Mouse (Mus musculus) natural killer cell, adult 2 months (primary cell): ENCODE results near the gene Prickle3.

Source experiments
- DNase-seq, 2 experiments: peaks; one replicate each; pipeline ENCODE4 v3.0.0; 2022; ENCODE audit warnings: low spot score in 2 of 2

Gene Prickle3

DNA sequence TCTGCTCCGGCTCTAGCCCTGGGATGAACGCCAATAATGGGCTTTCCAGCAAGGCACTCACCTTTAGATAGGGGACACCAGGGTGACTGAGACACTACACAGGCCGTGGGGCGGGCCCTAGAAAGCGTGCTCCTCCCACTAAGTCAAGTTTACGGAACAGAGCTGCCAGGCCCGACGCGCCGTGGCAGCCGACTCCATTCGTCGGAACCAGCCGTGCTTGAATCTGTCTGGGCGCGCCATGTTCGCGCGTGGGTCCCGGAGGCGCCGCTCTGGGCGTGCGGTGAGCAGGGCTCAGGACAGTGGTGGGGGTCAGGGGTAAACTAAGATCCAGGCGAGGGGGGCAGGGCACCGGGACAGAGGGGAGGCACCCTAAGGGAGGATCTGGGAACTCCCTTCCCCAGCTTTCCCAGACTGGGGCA lies at the start of gene Prickle3:
Gene Prickle3 (plus strand): TSS at position 40 of the 419 bp plus-strand sequence.
- peak; percentile 26 to 49 for DNase-seq

DNA sequence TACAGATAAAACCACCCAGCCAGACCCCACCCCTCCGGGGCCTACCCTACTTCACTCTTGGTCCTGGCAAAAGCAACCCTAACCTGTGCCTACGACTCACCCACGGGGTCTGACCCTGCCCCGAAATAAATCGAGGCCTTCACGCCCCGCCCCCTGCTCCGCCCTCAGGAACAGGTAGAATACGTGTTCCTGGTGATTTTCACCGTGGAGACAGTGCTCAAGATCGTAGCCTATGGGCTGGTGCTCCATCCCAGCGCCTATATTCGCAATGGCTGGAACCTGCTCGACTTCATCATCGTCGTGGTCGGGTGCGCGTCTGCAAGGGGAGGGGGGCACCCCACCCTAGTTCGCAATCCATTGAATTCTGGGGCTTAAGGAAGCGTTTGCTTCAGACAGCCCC lies 47.0 kb upstream of the Prickle3 start:
- no peak for DNase-seq

DNA sequence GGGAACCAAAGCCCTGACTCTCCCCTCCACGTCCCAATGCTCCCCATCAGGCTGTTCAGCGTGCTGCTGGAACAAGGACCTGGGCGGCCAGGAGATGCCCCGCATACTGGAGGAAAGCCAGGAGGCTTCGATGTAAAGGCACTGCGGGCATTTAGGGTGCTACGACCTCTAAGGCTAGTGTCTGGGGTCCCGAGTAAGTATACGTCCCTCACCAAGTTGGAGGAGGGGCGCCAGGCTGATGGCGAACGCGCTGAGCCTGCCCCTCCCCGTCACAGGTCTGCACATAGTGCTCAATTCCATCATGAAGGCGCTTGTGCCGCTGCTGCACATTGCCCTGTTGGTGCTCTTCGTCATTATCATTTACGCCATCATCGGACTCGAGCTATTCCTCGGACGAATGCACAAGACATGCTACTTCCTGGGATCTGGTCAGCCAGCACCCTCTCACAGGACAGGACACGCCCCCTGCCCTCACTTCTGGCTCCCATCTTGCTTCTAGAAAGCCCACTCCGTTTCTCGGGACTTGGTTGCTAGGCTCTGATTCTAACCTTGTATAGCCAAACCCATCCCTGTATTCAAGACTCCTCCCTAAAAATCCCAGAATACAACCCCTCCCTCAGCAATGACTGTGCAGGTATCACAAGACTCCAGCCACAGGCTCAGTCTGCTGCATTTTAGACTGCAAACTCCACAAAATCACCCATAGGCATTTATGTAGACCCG lies 46.4 kb upstream of the Prickle3 start:
- DNase-seq, result no peak

DNA sequence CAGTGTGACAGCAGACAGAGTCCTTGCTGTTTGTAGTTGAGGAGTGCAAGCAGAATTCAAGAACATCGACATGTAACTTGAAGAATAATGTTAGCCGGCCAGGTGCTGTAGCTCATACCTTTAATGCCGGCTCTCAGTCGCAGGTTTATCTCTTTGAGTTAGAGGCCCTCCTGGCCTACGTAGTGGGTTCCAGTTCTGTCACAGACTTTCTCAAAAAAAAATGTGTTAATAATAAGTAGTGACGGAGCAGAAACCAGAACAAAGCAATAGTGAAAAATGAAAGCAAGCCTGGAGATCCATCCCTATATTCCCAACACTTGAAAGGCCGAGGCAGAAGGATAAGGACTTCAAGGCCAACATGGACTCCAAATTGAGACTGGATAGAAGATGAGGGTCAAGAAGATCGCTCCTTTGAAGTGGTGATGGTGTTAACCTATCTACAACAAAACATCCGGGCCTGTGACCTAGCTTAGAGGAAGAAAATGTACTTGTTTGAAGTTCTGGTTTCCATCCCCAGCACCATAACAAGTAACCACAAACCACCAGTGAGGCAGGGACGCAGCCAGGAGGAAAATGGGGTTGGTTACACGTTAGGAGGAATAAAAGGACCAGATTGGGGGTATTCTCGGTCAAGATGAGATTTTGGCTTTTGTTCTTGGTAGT lies 39.0 kb upstream of the Prickle3 start:
- peak; percentile 38 to 62 for DNase-seq

DNA sequence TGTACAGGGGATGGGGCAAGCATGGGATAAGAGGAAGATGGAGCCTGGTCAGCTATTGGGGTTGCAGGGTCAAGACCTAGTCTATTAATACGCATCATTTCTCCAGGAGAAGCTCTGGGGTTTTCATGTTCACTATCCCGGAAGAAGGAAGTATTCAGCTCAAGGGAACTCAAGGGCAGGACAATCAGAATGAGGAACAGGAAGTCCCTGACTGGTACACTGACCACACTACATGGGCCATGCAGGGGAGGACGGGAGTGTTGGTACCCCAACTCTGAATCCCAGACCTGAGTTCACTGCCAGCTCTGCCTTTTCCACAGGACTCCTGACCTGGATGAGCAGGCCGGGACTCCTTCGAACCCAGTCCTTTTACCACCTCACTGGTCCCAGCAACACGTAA lies 24.5 kb upstream of the Prickle3 start:
- DNase-seq, result no peak

DNA sequence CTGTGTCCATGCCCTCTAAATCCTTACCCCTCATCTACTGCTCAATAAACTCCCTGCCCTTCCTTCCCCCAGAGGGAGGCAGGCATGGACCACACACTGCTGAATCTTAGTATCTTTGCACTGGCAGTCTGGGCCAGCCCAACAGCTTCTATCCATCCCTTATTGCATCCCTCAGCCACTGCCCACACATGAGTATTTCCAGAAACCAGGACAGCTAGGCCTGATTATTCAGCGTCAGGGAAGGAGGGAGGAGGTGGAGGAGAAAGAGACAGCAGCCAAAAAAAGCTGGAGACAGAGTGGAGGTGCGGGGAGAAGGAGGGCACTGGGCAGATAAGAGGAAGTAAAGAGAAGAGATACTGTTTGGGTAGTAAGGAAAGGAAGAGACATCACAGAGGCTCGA lies 22.0 kb upstream of the Prickle3 start:
- no peak for DNase-seq

DNA sequence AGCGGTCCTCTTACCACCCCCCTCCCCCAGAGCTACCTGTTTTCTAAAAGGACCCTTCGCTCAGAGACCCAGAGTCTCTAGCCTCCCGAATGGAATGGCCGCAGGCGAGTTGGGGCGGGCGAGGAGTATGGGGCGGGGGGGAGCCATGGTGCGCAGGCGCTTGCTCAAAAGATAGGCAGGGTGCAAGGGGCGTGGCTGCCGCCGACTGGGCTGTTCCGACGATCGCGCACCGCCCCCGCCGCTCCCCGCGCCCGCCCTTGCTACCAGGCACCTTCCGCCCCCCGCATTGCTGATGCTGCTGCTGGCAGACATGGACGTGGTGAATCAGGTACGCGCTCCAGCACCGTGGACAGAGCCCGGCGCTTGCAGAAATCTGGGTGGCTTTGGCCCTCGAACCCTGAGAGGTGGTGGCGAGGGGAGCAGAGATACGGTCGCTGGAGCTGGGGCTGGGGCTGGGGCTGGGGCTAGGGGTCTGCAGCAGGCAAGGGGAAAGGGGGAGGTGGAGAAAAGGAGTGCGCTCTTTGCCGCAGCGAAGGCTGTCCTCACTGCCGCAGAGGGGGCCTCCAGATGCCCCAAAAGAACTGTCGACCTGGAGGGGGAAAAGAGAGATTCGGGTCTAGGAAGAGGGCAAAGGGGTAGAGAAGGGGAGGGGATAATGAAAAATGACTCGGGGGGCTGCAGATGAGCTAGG lies 18.5 kb upstream of the Prickle3 start, which contains the start of gene Syp:
Gene Syp (plus strand): TSS at position 71 of the 691 bp plus-strand sequence.
- DNase-seq, result peak; percentile 53 to 81

DNA sequence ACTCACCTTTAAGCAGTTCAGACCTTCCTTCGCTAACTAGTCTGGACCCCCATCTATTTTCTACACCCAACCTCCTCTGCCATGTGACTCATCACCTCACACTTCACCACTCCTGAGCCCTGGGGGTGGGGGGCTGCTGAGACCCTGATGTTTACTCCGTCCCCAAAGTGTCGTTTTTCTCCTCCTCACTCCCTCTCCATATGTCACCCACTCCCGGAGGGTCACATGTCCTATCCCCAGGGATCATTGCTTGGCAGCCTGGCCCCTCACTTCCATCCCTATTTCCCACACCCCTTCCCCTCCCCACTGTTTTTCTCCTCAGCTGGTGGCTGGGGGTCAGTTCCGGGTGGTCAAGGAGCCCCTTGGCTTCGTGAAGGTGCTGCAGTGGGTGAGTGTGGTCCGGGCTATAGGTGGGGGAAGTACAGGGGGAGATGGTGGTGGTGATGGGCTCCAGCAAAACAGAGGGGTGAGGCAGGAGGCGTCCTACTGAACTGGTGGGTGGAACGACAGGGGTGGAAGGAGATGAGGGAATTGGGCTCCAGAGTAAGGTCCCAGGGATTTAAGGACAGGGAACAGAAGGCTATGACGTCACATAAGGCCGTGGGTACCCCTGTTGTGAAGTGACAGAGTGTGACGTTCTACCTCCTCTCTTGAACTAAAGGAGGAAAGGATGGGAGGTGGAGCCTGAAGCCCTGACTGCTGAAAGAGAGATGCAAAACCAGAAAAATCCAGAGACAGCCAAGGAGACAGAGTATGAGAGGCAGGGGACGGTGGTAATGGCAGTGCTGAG lies 17.3 kb upstream of the Prickle3 start:
- no peak for DNase-seq

DNA sequence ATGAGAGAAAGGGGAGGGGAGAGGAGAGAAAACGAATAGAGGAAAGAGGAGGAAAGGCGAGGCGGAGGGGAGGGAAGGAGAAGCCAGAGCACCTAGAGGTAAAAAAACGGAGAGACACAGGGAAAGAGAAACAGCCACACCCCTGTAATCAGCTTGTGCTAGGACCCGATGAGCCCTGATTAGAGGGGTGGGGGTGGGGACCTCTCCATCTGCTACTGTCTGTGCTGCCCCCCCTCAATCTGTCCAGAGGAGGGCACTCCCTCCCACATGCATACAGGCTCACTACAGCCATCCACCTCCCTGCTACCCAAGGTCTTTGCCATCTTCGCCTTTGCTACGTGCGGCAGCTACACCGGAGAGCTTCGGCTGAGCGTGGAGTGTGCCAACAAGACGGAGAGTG lies 16.3 kb upstream of the Prickle3 start:
- DNase-seq, result no peak

DNA sequence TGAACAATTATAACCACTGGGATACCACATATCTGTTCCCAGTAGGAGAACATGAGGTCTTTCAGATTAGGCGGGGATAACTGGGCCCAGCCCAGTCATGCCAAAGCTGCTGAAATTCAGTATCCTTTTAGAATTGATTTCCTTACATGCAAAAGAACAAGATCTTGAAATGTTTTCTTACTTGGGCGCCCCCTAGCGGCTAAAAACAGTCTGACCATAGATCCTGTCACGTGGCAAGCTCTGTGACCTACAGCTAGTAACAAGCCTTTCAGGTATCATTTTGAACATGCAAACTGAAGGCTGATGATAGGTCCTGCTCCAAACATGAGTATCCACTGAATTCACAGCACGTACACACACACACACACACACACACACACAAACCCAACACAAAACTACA lies 11.7 kb upstream of the Prickle3 start:
- DNase-seq, result peak; percentile 77 to 84

DNA sequence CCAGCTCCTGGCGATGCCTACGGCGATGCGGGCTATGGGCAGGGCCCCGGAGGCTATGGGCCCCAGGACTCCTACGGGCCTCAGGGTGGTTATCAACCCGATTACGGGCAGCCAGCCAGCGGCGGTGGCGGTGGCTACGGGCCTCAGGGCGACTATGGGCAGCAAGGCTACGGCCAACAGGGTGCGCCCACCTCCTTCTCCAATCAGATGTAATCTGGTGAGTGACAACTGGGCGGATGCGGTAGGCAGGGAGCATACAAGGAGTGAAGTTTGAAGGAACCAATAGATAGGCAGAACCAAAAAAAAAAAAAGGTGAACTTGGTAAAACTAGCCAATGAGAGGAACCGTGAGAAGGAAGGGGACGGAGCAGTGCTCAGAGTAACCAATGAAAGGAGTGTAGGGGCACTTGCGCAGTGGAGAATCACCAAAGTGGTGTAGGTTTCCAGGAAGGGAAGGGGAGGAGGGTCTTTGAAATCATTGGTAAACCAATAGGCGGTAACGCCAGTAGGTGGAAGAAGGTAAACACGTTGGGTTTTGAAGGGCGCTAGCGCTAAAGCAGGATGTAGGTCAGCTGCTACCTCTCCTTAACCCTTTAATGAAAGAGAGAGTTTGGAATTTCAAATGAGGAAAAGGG lies 8.3 kb upstream of the Prickle3 start:
- peak; percentile 78 to 85 for DNase-seq

DNA sequence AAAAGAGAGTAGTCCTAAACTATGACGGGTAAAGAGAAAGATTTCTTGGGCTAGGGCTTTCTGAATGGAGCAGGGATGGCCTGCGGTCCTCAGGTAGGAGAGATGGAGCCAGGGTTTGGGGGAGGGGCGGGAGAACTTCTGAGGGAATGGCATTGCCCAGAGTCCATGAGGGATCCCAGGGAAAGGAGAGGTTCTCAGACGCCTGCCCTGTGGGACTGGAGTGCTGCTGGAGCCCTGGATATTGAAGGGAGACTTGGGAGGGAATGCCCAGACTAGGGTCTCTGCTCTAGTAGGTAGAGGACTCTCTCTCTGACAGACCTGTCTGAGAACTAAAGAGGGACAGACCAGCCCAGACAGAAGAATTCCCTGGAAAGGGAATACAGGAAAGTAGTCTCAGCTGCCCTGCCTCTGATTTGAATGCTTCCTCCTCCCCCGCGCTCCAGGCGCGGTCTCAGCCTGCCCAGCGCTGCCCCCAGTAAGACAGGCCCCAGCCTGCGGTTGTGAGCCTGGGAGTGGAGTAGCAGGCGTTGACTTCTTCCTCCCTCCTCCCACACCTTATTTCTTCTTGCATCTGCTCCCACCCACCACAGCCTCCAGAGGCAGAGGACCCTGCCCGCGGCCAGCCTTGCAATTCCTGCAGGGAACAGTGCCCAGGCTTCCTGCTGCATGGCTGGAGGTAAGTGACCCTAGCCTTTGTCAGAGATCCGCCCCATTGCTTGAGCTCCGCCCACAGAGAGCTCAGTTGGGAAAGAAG lies 1.1 kb downstream of the Prickle3 start:
- DNase-seq, result no peak

DNA sequence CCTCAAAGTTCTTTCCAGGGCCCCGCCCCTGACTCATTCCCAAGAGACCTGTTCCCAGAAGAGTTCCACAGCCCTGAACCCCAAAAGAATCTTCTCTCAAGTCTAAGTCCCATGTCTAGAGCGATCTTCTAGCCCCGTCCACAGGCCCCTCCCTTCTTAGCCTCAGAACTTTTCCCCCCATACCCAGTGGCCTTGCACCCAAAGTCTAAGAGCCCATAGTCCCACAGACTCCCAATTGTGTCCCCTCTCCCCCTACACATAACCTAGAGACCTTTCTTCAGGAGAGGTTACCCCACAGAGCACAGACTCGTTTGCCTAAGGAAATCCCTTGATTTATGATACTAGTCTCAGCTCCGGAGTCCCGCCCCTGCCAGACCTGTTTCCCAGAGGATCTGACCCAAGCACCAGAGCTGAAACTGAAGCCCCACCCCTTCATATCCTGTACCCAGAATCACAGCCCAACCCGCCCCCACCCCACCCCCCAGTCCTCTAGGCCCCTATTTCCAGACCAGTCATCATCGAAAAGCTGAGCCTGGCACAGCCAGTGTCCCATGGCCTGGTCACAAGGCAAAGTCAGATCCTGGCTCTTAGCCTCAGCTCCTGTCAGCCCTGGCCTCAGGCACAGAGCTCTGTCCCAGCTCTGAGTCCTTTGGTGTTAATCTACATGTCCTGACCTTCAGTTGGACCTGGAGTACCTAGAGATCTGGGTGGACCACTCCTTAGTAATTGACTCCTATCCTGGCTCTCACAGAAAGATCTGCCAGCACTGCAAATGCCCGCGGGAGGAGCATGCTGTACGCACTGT lies 1.9 kb downstream of the Prickle3 start:
- DNase-seq, result no peak

DNA sequence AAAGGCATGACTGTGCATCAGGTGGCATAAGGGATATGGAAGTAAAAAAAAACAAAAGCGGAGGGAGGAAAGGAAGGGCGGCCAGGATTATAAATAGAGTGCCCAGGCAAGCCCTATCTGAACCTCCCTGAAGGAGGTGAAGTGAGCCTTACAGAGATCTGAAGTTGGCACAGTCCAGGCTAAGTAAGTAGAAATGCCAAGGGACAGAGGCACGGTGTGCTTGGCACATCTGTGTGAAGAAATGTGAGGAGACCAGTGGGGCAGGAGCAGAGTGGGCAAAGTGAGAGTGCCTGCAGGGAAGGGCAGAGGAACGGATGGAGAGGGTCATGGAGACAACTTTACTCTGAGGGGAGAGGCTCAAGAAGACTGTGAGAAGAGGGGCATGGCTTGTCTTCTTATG lies 4.0 kb downstream of the Prickle3 start:
- no peak for DNase-seq

DNA sequence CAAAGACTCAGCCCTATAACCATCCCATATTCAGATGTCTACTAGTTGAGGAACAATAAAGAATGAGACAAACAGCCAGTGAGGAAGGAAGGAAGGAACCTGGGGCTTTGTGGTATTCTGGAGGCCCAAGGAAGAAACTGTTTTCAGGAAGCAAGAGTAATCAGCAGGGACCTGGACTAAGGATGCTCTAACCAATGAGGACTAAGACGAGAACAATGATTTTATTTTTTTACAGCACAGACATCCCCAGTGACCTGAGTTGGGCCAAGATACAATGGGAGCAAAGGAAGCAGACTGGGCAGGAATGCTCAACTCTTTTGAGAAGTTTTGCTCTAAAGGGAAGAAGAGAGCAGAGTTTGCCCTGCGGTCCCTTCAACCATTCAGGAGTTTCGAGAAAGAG lies 5.9 kb downstream of the Prickle3 start:
- no peak for DNase-seq

DNA sequence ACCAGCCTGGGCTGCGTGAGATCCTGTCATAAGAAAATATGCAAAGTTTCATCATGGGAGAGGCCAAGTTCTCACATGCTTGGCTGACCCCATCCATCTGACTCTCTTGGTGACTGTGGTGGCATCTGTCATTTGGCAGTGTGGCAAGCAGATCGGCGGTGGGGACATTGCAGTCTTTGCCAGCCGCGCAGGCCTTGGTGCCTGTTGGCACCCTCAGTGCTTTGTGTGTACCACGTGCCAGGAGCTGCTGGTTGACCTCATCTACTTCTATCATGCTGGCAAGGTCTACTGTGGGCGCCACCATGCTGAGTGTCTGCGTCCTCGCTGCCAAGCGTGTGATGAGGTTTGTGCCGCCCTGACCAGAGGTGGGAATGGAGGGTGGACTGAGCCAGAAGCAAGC lies 7.7 kb downstream of the Prickle3 start:
- DNase-seq, result no peak

DNA sequence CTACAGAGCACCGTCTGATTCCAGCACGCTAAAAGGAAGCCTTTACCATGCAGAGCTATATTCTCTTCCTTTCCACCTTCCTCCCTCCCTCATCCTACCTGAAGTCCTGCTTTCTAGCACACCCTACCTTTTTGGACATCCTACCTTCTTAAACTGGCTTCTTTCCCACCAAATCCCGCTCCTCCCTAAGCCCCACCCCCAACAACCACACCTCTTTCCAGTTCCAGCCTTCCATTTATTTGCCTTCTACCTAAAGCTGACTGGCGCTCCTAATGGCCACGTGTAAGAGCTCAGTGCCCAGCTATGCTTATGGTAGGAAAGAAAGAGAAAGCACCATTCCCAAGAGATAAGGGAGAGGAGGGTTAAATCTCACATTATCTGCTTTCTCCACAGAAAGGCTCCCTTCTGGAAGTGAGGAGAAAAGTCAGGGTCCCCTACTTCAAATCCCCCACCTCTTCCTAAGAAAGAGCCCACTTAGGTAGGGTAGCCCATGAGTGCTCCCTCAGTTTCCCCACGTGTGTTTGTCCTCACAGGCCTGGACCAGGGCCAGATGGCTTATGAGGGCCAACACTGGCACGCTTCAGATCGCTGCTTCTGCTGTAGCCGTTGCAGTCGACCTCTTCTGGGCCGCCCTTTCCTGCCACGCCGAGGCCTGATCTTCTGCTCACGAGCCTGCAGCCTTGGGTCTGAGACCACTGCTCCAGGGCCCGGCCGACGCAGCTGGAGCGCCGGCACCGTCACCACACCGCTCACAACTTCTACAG lies 8.9 kb downstream of the Prickle3 start:
- no peak for DNase-seq

DNA sequence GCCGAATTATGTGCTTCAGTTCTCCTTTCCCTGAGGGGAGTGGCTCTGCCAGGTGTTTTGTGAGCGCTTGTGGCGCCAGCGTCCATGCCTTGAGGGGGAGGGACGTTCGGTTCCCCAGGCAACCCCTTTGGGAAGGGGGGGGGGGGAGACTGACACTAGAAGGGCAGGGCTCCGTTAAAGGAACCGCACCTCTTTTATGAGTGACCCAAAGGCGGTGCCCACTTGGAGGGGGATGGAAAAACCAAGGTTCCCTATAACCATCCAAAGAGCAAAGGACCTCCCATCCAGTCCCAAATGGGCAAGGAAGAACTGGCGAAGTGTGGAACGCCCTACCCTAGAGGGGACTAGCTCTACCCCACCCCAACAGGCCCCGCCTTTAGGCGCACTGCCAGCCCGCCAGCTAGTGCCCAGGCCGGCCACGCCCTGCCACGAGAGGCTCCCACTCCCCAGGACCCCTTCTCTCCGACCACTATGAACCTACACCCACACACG lies 13.4 kb downstream of the Prickle3 start:
- DNase-seq, result peak; percentile 25 to 46
